Mouse (Mus musculus) G1E (cell line): ENCODE measurements around the gene Rasip1. TPM values are rescaled to one million over a fixed set of nuclear protein-coding genes. Genes with fewer than 3 reads are reported as not detected.

Experiments used
- ATAC-seq: 2 replicates; pipeline ENCODE4 v1.8.0; 2016; ENCODE audit warnings: mild to moderate bottlenecking; ENCODE audit not compliant: insufficient number of reproducible peaks, poor library complexity, low FRiP score, severe bottlenecking; ENCODE audit errors: extremely low read depth
- DNase-seq: peaks from one replicate; pipeline ENCODE4 v3.0.0; 2012; ENCODE audit warnings: low spot score
- H3K27me3 ChIP-seq: 2 replicates; pipeline ENCODE4 v1.6.1; 2012; ENCODE audit warnings: mild to moderate bottlenecking, low read length, inconsistent platforms; ENCODE audit not compliant: insufficient read depth
- H3K36me3 ChIP-seq: replicated peaks from 2 replicates; pipeline ENCODE3; 2012; ENCODE audit warnings: mild to moderate bottlenecking, inconsistent platforms
- H3K4me1 ChIP-seq: 2 replicates; pipeline ENCODE4 v1.6.1; 2012; ENCODE audit warnings: low read depth, low read length, inconsistent platforms, mixed read lengths; ENCODE audit not compliant: insufficient read depth
- H3K4me3 ChIP-seq: 2 replicates; pipeline ENCODE4 v1.5.1; 2012; ENCODE audit warnings: low read depth, mild to moderate bottlenecking, inconsistent platforms, low read length, moderate library complexity, mixed read lengths
- H3K9me3 ChIP-seq: replicated peaks from 2 replicates; pipeline ENCODE4 v1.6.1; 2012; ENCODE audit warnings: inconsistent platforms
- CTCF ChIP-seq: IDR thresholded peaks from 2 replicates; pipeline ENCODE4 v1.5.1; 2012; ENCODE audit warnings: low read depth, low read length, inconsistent platforms, mixed read lengths
- GATA1 ChIP-seq: IDR thresholded peaks from 2 replicates; pipeline ENCODE4 v1.6.1; 2012; ENCODE audit warnings: borderline replicate concordance, low read length, inconsistent platforms, mixed read lengths
- GATA2 ChIP-seq: IDR thresholded peaks from 2 replicates; pipeline ENCODE4 v1.6.1; 2012; ENCODE audit warnings: low read depth, low read length, inconsistent platforms, borderline replicate concordance
- POLR2AphosphoS5 ChIP-seq: IDR thresholded peaks from 2 replicates; pipeline ENCODE4 v1.6.1; 2012; ENCODE audit warnings: low read depth, low read length, inconsistent platforms; ENCODE audit not compliant: insufficient replicate concordance
- TAL1 ChIP-seq: conservative IDR thresholded peaks from 2 replicates; pipeline ENCODE4 v1.6.1; 2012; ENCODE audit warnings: low read depth, low read length, inconsistent platforms, mixed read lengths
- polyA plus RNA-seq: library from polyadenylated mRNA; stranded (reverse); fragments of >175 nt; gene quantifications from 2 replicates; pipeline ENCODE4 v1.2.3, GENCODE M21; 2012
- total RNA-seq, 2 experiments: library from RNA; stranded (forward) in 1 of 2; stranded (reverse) in 1 of 2; fragments of 200-1000 nt in 1 of 2; fragments of >200 nt in 1 of 2; fragmentation: Nextera tagmentation in 1 of 2; gene quantifications; 2 replicates each; pipeline ENCODE4 v1.2.3; 2014 to 2017

Rasip1 gene
- total and polyA plus RNA-seq, 3 experiments = 0.11 to 0.95 (median 0.60) TPM

- Histone ChIP-seq H3K27me3 (peaks cover 32% of the 10 kb centered on the region), H3K36me3 (no peaks in the 10 kb centered on the region), H3K4me1 (peaks cover 14% of the 10 kb centered on the region), H3K9me3 (no peaks in the 10 kb centered on the region), H3K4me3 (no peak overlapping the region)
- no peak for DNase-seq
- no peak for ATAC-seq
- TF ChIP-seq POLR2AphosphoS5 (no peak), GATA2 (no peak), TAL1 (no peak), CTCF (no peak)
These were observed 10.4 kb downstream of the Rasip1 start for GRCm38 (mm10) chr7:45637710-45638109.

DNA sequence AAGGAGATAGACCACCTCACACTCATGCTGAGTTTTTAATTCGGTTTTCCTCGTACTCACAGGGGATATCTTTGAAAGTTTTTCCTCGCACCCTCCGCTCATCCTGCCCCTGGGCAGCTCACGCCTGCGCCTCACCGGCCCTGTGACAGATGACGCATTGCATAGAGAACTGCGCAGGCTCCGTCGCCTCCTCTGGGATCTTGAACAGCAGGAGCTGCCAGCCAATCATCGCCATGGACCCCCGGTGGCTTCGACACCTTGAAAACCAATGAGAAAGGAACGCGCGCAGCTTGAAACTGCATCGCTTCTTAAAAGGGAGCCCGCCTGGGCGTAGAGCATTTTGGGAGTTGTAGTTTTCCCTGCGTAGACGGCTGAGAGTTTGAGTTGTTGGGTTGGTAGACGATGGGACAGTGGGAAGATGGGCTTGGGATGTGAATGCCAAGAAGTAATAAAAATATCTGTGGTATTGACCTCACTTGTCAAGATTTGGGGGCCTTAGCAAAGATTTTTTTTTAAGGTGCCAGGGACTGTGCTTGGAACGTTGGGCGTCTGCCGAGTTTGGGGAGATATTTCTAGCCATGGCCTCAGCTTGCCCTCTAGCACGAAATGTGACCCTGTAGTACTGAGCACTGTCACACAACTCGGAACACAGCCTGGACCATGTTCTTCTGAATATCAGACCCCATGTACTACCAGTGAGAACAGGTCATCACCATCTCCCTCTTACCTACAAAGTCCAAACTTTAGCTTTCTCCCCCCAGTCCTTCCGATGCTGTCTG lies 11.5 kb downstream of the Rasip1 start:
- no peaks in the 10 kb centered on the region for H3K36me3 ChIP-seq
- H3K27me3 ChIP-seq = peaks cover 37% of the 10 kb centered on the region
- ATAC-seq (no peak), DNase-seq (no peak)
- TF ChIP-seq TAL1 (no peak), GATA2 (no peak), CTCF (no peak), POLR2AphosphoS5 (no peak), GATA1 (no peak)
- no peaks in the 10 kb centered on the region for H3K9me3 ChIP-seq
- H3K4me1 ChIP-seq = peaks cover 14% of the 10 kb centered on the region
- H3K4me3 ChIP-seq = no peak overlapping the region

GRCm38 (mm10) chr7:45639561-45640027 lies 12.3 kb downstream of the Rasip1 start, which contains the start of gene Mamstr:
Mamstr (plus strand) TSS chr7:45639977.
- no peaks in the 10 kb centered on the region for H3K36me3 ChIP-seq
- H3K27me3 ChIP-seq = peaks cover 45% of the 10 kb centered on the region
- peaks cover 19% of the 10 kb centered on the region for H3K4me1 ChIP-seq
- H3K9me3 ChIP-seq = no peaks in the 10 kb centered on the region
- no peak within 1 kb of the TSS for H3K4me3 ChIP-seq
- DNase-seq (no peak), ATAC-seq (no peak)
- TF ChIP-seq GATA2 (no peak), CTCF (no peak), GATA1 (no peak), POLR2AphosphoS5 (no peak), TAL1 (no peak)

GRCm38 (mm10) chr7:45640191-45640957 lies 13.1 kb downstream of the Rasip1 start:
- H3K36me3 ChIP-seq = no peaks in the 10 kb centered on the region
- H3K9me3 ChIP-seq = no peaks in the 10 kb centered on the region
- peaks cover 12% of the 10 kb centered on the region for H3K4me1 ChIP-seq
- TF ChIP-seq TAL1 (no peak), CTCF (no peak), POLR2AphosphoS5 (no peak), GATA1 (no peak), GATA2 (no peak)
- ATAC-seq = no peak
- no peak for DNase-seq
- H3K27me3 ChIP-seq = peaks cover 49% of the 10 kb centered on the region
- no peak overlapping the region for H3K4me3 ChIP-seq

DNA sequence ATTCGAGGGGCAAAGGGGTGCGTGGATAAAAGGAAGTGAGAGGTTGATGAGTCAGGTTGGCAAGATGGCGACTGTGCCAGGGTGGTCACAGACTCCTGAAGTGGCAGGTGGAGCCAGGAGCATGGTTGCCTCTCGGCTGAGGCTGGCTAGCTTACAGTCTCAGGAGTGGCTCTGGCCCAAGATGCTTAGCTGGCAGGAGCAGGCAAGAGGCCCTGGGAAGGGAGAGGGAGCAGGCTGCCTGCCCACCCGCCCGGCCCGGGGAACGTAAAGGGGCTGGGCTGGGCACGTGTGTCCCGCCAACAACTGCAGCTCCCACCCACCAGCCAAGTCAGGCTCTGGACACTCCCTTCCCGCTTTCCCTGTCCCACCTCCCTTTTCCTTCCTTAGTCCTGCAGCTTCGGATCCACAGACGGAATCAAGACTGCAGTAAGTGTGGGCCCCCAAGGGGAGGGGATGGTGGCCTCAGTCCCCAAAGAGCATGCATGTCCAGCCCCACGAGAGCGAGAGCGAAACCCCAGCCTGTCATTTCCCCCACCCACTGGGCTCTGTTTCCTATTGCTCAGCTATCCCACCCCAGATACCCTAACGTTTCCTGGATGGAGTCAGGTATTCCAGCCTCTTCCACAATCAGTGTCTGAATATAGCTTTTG lies 14.2 kb downstream of the Rasip1 start:
- ATAC-seq (no peak), DNase-seq (no peak)
- Histone ChIP-seq H3K27me3 (peaks cover 49% of the 10 kb centered on the region), H3K9me3 (no peaks in the 10 kb centered on the region), H3K4me1 (peaks cover 9% of the 10 kb centered on the region; the same call in 1 of the 2 replicates), H3K4me3 (no peak overlapping the region), H3K36me3 (no peaks in the 10 kb centered on the region)
- TF ChIP-seq TAL1 (no peak), CTCF (no peak), GATA2 (no peak), POLR2AphosphoS5 (no peak), GATA1 (no peak)
